Mouse (Mus musculus) thymus, adult 2 months (tissue): ENCODE measurements around the gene Hmg20b. TPM values are rescaled to one million over a fixed set of nuclear protein-coding genes. Genes with fewer than 3 reads are reported as not detected.

Experiments
- DNase-seq: peaks from one replicate; pipeline ENCODE4 v3.0.0; 2021
- H3K27ac ChIP-seq: fragments of 200-500 bp; 2 replicates; pipeline ENCODE4 v1.5.1; 2012; ENCODE audit warnings: low read length, control low read depth; ENCODE audit not compliant: control insufficient read depth, insufficient read depth
- H3K27me3 ChIP-seq: fragments of 200-500 bp; 2 replicates; pipeline ENCODE4 v1.6.1; 2012; ENCODE audit warnings: mild to moderate bottlenecking, low read length, moderate library complexity, mixed read lengths; ENCODE audit not compliant: control insufficient read depth, insufficient read depth
- H3K36me3 ChIP-seq: fragments of 200-500 bp; 2 replicates; pipeline ENCODE4 v1.6.1; 2012; ENCODE audit warnings: mild to moderate bottlenecking, low read length, moderate library complexity; ENCODE audit not compliant: control insufficient read depth, insufficient read depth
- H3K4me1 ChIP-seq: fragments of 200-500 bp; replicated peaks from 2 replicates; pipeline ENCODE4 v1.6.1; 2012; ENCODE audit warnings: low read length; ENCODE audit not compliant: control insufficient read depth, insufficient read depth
- H3K4me3 ChIP-seq: fragments of 200-500 bp; 2 replicates; pipeline ENCODE4 v1.5.1; 2012; ENCODE audit warnings: mild to moderate bottlenecking, low read length, control low read depth, moderate library complexity; ENCODE audit not compliant: control insufficient read depth, insufficient read depth
- CTCF ChIP-seq: fragments of 200-500 bp; IDR thresholded peaks from 2 replicates; pipeline ENCODE4 v1.5.1; 2012; ENCODE audit warnings: mild to moderate bottlenecking, control low read depth, low read length, moderate library complexity, borderline replicate concordance; ENCODE audit not compliant: control insufficient read depth, poor library complexity, insufficient read depth; ENCODE audit errors: extremely low read depth
- POLR2A ChIP-seq: fragments of 200-500 bp; IDR thresholded peaks from 2 replicates; pipeline ENCODE4 v1.6.1; 2012; ENCODE audit warnings: mild to moderate bottlenecking, low read length, control low read depth, moderate library complexity; ENCODE audit not compliant: control insufficient read depth, poor library complexity, insufficient read depth; ENCODE audit errors: extremely low read depth
- WGBS: fragments of 180-500 bp; shearing (Covaris S2); methylation state at CpG from one replicate; pipeline ENCODE4 v1.1.7; 2018; 5-methylcytosine and 5-hydroxymethylcytosine counted together
- polyA plus RNA-seq: library from polyadenylated mRNA; depleted of rRNA; stranded (reverse); fragments of >200 nt; gene quantifications from 2 replicates; pipeline ENCODE4 v1.2.3, GENCODE M21; 2012

Gene Hmg20b
- polyA plus RNA-seq, 1 experiment: 199 TPM

- peaks cover 11% of the 10 kb centered on the region for H3K27me3 ChIP-seq
- H3K4me1 ChIP-seq: peaks cover 25% of the 10 kb centered on the region
- H3K27ac ChIP-seq: no peak overlapping the region
- 78% methylated on average over 4 of the region's 4 CpGs for WGBS
- no peak overlapping the region for H3K4me3 ChIP-seq
- TF ChIP-seq POLR2A (no peak), CTCF (no peak)
- H3K36me3 ChIP-seq: no peaks in the 10 kb centered on the region
- no peak for DNase-seq
Observed at GRCm38 (mm10) chr10:81345162-81345534, 5.1 kb downstream of the Hmg20b start.

- no peaks in the 10 kb centered on the region for H3K36me3 ChIP-seq
- TF ChIP-seq CTCF (no peak), POLR2A (no peak)
- H3K4me1 ChIP-seq: peaks cover 22% of the 10 kb centered on the region
- DNase-seq: no peak
- H3K4me3 ChIP-seq: no peak overlapping the region
- peaks cover 11% of the 10 kb centered on the region for H3K27me3 ChIP-seq
- 38% methylated on average over 8 of the region's 8 CpGs for WGBS
- no peak overlapping the region for H3K27ac ChIP-seq
Observed at GRCm38 (mm10) chr10:81344421-81345161, 5.7 kb downstream of the Hmg20b start.

DNA sequence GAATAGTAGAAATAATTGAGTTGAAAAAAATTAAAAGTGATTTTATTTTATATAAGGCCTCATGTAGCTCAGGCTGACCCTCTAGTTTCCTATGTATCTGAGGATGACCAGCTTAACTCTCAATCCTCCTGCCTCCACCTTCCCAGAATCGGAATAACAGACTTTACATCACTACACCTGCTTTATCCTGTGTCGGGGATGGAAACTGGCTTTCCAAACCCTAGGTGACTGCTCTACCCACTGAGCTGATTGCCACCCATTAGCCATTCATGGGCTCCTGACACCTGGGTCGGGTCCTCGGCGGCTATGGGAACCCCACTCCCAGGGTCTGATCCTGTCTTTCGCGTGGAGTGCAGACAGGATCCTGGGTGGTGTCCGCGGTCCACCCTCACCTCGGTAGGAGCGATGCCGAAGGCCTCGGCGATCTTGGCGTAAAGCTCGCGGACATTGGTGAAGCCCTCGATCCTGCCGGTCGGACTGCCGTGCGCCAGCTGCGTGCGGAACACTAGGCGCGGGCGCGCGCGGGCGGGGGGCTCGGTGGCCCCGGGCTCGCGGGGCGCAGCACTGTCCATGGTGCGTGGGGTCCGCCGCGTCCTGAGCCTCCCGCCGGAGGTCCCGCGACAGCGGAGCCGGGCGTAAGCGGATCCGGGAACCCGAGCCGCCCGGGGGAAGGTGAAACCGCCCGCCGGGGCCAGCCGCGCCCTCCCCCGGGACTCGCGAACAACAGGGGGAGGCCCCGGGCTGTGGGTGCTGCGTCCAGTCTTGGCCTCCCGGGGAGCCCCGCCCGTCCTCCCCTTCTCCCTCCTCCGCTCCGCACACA lies 7.4 kb downstream of the Hmg20b start, which contains the start of gene Gipc3:
Gene Gipc3 (minus strand): TSS at position 581 of the 820 bp plus-strand sequence.
- DNase-seq: no peak
- WGBS: 7% methylated on average over 63 of the region's 67 CpGs
- H3K27me3 ChIP-seq: peaks cover 11% of the 10 kb centered on the region
- no peaks in the 10 kb centered on the region for H3K36me3 ChIP-seq
- TF ChIP-seq CTCF (no peak), POLR2A (no peak)
- peak within 1 kb of the TSS; percentile 31 for H3K4me3 ChIP-seq
- H3K4me1 ChIP-seq: peaks cover 17% of the 10 kb centered on the region
- H3K27ac ChIP-seq: no peak within 1 kb of the TSS

GRCm38 (mm10) chr10:81341333-81341949 lies 8.8 kb downstream of the Hmg20b start:
- H3K36me3 ChIP-seq: no peaks in the 10 kb centered on the region
- H3K27ac ChIP-seq: no peak overlapping the region
- TF ChIP-seq CTCF (peak; percentile 86; the same call in 1 of the 2 replicates), POLR2A (no peak)
- peak; percentile 83 for DNase-seq
- 49% methylated on average over 16 of the region's 16 CpGs for WGBS
- H3K27me3 ChIP-seq: peaks cover 11% of the 10 kb centered on the region
- H3K4me1 ChIP-seq: peaks cover 9% of the 10 kb centered on the region
- no peak overlapping the region for H3K4me3 ChIP-seq

GRCm38 (mm10) chr10:81340551-81341332 lies 9.5 kb downstream of the Hmg20b start:
- WGBS: 88% methylated on average over 17 of the region's 17 CpGs
- no peak for TF ChIP-seq CTCF
- no peak for TF ChIP-seq POLR2A
- DNase-seq: no peak
- Histone ChIP-seq H3K27ac (no peak overlapping the region), H3K36me3 (no peaks in the 10 kb centered on the region), H3K4me3 (no peak overlapping the region), H3K4me1 (peaks cover 7% of the 10 kb centered on the region), H3K27me3 (peaks cover 11% of the 10 kb centered on the region)
